Mouse (Mus musculus) right cerebral cortex, adult 2 months (tissue): ENCODE measurements at regions not wholly inside any gene's neighbourhood (a gene's known extent, or its start where the extent isn't known, plus 50 kb on each side); places are given as distances from the start of the nearest gene placed in this dataset.

Experiments used
- DNase-seq, 2 experiments: peaks; one replicate each; pipeline ENCODE4 v3.0.0; 2021 to 2022; ENCODE audit warnings: low spot score in 2 of 2

DNA sequence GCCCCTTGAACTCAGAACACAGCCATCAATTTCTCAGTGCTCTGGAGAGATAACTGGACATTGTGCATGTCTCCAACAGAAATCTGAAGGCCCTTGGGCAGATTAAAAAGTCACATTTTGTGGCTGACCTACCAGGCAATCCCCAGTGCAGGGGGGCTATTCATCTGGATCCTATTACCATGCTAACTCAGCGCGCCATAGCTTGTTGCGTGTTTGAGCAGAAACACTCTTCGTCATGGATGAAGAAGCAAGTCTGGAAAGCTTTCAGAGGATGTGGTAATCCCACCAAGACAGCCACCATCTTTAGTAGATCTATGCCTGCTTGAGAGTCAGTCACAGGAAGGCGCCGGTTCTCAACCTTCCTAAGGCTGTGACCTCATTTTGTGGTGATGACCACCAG lies 243.9 kb downstream of the Sipa1l2 start:
- no peak for DNase-seq

DNA sequence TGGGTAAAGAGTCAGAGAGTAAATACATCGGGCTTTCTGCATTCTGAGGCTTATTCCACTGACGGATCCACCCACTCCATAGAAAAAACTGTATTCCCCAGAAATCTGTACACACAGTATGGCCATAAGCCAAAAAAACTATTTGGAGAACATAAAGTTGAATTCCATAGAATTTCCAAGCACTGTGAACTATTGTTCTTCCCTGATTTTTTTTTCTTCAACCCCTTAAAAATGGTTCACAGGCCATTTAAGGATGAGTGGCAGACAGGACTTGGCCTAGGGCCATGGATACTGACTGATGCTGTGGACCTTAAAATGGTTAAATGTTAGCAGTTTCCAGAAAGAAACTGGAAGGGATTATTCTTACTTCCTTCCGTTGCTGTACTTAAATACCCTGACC lies 247.0 kb downstream of the Sipa1l2 start:
- no peak for DNase-seq

DNA sequence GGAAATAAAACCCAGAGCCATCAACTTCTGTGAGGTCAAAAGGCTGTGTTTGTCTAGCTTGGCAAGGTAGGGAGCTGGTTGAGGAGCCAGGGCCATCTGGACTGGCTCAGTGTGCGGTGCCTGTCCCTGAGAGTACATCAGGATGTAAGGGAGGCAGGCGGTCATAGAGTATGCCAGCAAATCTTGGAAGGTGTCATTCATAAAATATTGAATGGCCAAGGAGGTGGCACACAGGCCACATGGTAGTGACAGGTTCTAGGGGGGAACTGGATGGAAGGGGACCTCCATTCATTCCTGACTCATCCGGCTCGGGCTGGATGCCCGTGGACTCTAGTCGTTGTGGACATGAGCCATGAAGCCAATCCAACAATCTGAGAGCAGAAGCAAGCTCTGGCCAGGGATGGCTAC lies 252.0 kb downstream of the Sipa1l2 start:
- DNase-seq = no peak

DNA sequence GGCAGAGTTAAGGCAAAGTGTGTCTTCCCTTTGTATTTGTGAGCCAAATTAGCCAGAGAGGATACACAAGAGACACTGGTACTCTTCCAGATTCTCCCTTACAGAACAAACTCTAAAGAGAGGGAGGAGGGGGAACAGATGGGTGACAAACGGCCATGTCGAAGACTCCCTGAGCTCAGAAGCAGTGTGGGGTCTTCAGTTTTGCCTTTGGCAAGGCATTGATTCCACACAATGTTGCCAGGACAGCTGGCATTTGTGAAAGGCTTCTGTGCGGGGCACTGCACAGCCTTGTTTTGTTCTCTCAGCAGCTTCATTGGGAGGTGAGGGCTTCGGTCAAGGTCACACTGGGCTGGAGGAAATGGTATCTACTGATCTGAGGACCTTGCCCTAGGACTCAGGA lies 253.9 kb downstream of the Sipa1l2 start:
- DNase-seq = no peak

DNA sequence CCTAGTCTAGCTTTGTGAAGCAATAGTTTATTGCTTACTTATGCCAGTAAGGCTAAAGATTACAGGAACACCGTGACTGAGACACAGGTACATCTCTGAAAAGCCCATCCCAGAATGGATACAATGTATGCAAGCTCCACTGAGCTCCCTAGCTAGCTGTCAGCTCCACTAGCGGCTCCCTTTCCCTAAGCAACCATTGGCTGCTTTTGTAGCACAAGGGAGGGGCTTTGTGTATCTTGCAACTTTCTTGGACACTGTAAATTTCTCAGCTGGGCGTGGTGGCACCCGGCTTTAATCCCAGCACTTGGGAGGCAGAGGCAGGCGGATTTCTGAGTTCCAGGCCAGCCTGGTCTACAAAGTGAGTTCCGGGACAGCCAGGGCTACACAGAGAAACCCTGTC lies 254.6 kb downstream of the Sipa1l2 start:
- no peak for DNase-seq

DNA sequence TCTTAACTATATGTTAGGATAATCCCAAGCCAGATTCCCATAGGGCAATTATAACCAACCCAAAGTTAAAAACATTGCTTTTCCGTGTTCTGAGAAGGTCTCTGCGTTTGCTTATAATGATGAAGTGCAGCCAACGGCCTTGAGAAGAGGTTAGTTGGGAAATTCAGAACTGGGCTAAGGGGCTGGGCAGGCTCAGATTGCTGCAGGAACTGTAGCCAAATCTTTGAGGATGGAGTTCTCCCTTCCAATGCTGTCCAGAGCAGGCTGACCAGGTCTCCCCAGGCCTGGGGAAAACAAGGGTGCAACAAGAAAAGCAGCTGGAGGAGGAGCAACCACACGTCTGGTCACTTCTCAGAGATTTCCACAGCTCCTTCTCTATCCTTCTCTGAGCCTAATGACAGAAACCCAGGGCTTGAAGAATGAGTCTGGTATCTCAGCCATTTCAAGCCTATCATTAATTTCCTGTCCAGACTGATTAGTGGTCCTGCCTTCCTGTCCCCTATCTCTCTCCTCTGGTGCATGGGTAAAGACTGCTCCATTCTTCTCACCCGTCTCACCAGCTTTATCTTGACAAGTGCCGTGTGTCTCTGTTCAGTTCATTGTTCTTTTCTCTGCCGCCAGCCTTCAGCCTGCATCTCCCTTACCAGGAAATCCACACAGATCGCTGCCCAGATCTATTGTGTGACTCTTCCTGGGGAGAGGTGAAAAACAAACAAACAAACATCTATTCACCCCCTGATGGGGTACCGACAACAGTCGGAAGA lies 255.2 kb downstream of the Sipa1l2 start:
- no peak for DNase-seq

DNA sequence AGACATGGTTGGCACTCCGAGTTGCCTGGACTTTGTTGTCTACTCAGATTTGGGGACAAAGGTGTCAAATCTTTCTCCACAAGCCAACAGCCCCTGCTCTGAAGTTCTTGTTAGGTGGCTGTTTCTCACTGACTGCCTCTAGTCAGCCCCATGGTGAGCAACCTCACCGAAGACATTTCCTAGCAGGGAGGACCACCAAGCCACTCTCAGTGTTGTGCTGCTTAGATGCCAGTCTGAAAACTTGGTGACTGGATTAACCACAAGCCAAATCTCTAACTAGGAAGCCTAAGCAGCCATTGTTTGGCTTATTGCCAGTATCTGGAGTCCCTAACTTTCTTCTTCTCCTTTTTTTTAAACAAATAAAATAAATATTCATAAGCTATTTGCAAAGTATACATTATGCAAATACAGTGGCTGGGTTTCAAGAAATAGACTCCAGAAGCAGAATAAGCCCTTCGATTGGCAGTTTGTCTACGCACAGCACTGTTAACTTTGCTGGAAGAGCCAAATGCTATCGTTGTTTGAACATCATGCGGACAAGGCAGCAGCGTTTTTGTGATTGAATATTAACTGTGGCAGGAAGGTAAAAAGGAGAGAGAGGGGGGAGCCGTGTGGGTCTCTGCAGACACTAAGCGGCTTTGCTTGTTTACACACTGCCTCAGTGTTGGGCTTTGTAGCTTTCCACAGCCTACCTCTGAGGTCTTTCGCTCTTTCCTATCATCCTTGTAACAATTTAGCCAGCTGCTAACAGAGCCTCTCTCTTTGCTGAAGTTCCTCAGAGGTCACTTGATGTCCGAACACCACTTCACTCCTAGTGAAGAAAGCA lies 257.4 kb downstream of the Disc1 start:
- DNase-seq = no peak
